Mouse (Mus musculus) embryonic fibroblast, embryonic 13.5 days (primary cell): ENCODE data around the gene Ccna2. TPM values are rescaled to one million over a fixed set of nuclear protein-coding genes. Genes with fewer than 3 reads are reported as not detected.
"Not testable (repeated sequence)": the region's sequence is repeated elsewhere in the genome, so short reads cannot be mapped to it uniquely, and the experiment has no call there.

ENCODE experiments used
- H3K27ac ChIP-seq: 2 replicates; pipeline ENCODE4 v1.5.1; 2012; ENCODE audit warnings: low read length, control low read depth, inconsistent platforms; ENCODE audit not compliant: insufficient read depth
- H3K4me1 ChIP-seq: 2 replicates; pipeline ENCODE4 v1.6.1; 2011; ENCODE audit warnings: low read length; ENCODE audit not compliant: control insufficient read depth, insufficient read depth
- H3K4me3 ChIP-seq: 2 replicates; pipeline ENCODE4 v1.5.1; 2011; ENCODE audit warnings: mild to moderate bottlenecking, control low read depth, low read length; ENCODE audit not compliant: insufficient read depth
- CTCF ChIP-seq: IDR thresholded peaks from 2 replicates; pipeline ENCODE4 v1.5.1; 2011; ENCODE audit warnings: mild to moderate bottlenecking, control low read depth, low read length, moderate library complexity, borderline replicate concordance; ENCODE audit not compliant: insufficient read depth
- POLR2A ChIP-seq: IDR thresholded peaks from 2 replicates; pipeline ENCODE4 v1.6.1; 2011; ENCODE audit warnings: low read depth, mild to moderate bottlenecking, control low read depth, low read length, moderate library complexity
- polyA plus RNA-seq: library from polyadenylated mRNA; stranded (reverse); fragments of >200 nt; gene quantifications from 2 replicates; pipeline ENCODE4 v1.2.4, GENCODE M21; 2011; ENCODE audit warnings: low read depth; ENCODE audit not compliant: missing spikeins, insufficient read length

Ccna2 gene
- 72.9 and 117 TPM in 2 replicates for polyA plus RNA-seq

DNA sequence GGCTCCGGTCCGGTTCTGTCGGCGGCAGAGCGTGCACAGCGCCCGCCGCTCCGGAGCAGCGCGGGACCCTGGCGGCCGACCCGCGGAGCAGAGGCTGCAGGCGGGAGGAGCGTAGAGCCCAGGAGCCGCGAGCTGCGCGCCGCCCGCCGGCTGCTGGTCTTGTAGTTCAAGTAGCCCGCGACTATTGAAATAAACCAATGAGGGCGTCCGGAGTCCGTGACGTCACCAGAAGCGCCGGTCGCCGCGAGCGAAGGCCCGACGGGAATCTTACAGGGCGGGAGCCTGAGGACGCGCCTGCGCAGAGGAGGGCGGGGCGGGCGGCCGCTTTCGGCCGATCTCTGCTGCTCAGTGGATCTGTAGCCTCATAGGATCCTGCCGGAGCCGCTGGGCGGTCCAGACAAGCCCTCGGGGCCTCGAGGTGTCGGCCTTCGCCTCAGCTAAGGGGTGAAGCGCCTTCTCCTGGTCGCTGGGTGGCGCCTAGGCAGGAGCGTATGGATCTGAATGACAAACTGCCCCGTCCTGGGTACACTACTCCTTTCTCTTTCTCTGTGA lies at the start of gene Ccna2:
Gene Ccna2, minus strand, starts transcription at position 324 of the 552 bp plus-strand sequence.
- peak within 1 kb of the TSS; percentile 63; the same call in 1 of the 2 replicates for H3K27ac ChIP-seq
- peaks cover 5% of the 10 kb centered on the region; the same call in 1 of the 2 replicates for H3K4me1 ChIP-seq
- TF ChIP-seq POLR2A (peak; percentile 71), CTCF (peak; percentile 71; the same call in 1 of the 2 replicates)
- H3K4me3 ChIP-seq, result peak within 1 kb of the TSS; percentile 100

DNA sequence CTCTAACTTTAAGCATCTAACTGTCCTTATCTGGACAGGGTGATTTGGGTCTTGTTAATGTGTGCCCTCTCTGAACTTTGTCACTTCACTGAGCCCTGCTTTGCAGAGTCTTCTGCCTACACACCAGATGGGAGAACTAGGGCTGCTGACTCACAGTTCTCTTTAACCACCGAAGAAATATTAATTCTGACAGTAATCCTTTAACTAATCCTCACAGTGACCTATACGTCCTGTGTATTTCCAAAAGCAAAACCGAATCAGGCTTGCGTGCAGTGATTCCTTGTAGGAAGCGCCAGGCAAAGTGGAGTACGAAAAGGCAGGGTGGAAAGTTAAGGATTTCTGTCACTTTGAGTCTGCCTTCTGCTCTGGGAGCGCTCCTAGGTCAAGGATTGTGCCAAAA lies 46.2 kb upstream of the Ccna2 start:
- H3K4me1 ChIP-seq, result no peaks in the 10 kb centered on the region; the same call in 1 of the 2 replicates
- TF ChIP-seq CTCF (no peak), POLR2A (no peak)
- no peak overlapping the region for H3K27ac ChIP-seq
- no peak overlapping the region for H3K4me3 ChIP-seq

GRCm38 (mm10) chr3:36613908-36614255 lies 41.9 kb upstream of the Ccna2 start:
- TF ChIP-seq CTCF (no peak), POLR2A (no peak)
- Histone ChIP-seq H3K4me1 (no peaks in the 10 kb centered on the region; the same call in 1 of the 2 replicates), H3K27ac (no peak overlapping the region), H3K4me3 (no peak overlapping the region)

DNA sequence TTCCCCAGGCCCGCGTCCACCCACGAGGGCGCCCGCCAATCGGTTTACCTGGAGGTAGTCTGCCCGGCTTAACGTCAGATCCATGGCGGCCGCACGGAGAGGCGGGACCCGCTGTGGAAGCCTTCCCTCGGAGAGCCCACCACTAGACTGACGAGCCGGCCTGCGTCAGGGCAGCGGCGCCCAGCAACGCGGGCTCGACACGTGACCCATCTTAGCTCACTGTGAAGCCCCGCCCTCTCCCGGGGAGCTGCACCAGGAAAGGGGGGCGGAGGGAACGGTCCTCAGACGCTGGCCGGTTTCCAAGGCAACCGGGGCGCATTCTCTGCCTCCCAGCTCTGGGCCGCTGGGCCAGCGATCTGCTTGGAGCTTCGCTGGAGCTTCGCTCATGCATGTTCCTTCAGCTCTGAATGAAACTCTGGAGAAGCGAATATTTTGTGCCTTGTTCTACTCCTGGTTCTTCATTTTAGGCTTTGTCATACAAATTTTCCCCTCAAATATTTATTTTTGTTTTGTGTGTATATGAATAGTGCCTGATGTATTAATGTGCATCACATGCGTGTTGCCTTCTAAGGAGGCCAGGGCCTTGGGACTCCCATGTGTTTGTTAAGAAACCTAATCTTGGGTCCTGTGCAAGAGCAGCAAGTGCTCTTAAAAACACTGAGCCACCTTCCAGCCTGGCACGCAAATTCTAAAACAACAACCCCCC lies 41.4 kb upstream of the Ccna2 start, which contains the start of gene Bbs7:
Gene Bbs7, minus strand, starts transcription at position 276 of the 706 bp plus-strand sequence.
- H3K27ac ChIP-seq, result no peak within 1 kb of the TSS
- no peaks in the 10 kb centered on the region; the same call in 1 of the 2 replicates for H3K4me1 ChIP-seq
- TF ChIP-seq CTCF, result no peak
- TF ChIP-seq POLR2A, result peak; percentile 80
- H3K4me3 ChIP-seq, result peak within 1 kb of the TSS; percentile 81

DNA sequence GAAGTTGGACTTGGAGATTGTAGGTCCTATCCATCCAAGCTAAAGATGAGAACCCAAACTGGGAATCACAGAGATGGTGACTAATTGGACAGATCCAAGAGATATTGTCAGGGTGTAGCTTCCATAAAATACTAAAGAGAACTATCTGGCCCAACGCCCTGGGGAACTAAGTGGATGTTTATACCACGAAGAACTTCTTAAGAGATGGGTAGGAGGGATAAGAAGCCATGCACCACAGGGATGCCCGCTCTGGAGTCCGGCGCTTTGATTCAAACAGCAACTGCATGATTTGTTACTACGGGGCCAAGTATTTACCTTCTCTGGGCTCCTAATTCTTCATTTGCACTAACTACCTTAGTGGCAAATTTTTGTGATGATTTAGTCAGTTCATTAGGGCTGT lies 40.7 kb upstream of the Ccna2 start:
- TF ChIP-seq CTCF (no peak), POLR2A (no peak)
- Histone ChIP-seq H3K4me3 (peak overlapping the region; percentile 81), H3K4me1 (no peaks in the 10 kb centered on the region), H3K27ac (no peak overlapping the region)

DNA sequence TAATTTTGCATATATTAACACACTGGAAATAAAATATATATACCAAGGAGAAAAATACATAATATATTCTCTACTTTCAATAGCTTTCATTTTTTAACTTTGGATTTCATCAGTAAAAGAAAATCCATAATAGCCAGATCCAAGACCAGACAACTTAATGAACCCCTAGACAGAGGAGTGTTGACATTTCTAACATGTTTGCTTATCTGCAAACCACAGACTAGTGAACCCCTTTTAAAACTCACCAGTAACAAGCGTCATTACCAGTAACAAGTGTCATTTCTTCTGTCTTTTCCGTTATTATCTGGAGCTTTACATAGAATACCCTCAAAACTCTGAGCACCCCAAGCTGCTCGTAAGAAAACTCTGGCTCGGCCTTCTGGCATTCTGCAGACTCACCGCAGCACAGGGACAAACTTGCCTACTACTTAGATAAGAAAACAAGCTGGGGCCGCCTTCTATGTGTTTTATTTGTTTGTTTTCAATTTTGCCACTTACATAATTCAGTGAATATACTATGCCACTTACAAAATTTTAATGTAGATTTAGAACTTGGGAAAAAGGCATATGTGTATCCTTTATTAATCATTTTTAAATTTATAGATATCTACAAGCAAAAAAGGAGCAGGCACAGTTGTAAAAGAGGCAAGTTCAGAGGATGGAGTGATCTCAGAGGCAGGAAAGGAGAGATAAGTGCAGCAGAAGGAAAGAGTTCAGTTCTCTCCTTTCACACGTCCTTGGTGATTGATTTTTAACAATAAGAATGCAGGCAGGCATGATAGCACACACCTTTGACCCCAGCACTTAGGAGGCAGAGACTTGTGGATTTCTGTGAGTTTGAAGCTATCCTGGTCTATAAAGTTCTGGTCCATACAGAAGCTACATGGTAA lies 34.2 kb upstream of the Ccna2 start:
- Histone ChIP-seq H3K27ac (no peak overlapping the region), H3K4me3 (no peak overlapping the region), H3K4me1 (no peaks in the 10 kb centered on the region)
- TF ChIP-seq CTCF (no peak), POLR2A (no peak)

GRCm38 (mm10) chr3:36599773-36600172 lies 27.8 kb upstream of the Ccna2 start:
- H3K4me1 ChIP-seq, H3K27ac ChIP-seq, H3K4me3 ChIP-seq: not testable (repeated sequence)

DNA sequence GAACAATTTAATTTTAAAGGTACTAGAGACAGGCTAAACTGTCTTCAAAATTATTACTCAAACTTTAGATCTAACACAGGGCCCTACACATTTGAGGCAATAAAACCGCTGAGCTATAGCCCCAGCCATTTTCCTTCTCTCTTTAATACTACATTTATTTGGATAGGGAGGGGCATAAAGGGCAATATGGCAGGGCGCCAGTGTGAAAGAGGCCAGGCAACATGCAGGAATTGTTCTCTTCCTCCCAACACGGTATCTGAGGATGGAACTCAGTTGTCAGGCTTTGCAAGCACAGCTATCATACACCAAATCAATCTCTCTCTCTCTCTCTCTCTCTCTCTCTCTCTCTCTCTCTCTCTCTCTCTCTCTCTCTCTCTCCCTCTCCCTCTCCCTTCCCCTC lies 26.9 kb upstream of the Ccna2 start:
- TF ChIP-seq POLR2A (no peak), CTCF (no peak)

GRCm38 (mm10) chr3:36571361-36571826 lies 556 bp downstream of the Ccna2 start:
- TF ChIP-seq CTCF (no peak), POLR2A (no peak)
- H3K4me3 ChIP-seq, result peak overlapping the region; percentile 100
- peaks cover 5% of the 10 kb centered on the region; the same call in 1 of the 2 replicates for H3K4me1 ChIP-seq
- H3K27ac ChIP-seq, result 0 out of 2 replicates have a peak overlapping the region, but pooled peaks have one; percentile 13

More for the DNA sequence above, 26.9 kb upstream of the Ccna2 start:
- Histone ChIP-seq H3K4me3 (no peak overlapping the region), H3K27ac (no peak overlapping the region), H3K4me1 (no peaks in the 10 kb centered on the region)
